ENCODE assay signal across 8 mouse cellular contexts in the genomic region with DNA sequence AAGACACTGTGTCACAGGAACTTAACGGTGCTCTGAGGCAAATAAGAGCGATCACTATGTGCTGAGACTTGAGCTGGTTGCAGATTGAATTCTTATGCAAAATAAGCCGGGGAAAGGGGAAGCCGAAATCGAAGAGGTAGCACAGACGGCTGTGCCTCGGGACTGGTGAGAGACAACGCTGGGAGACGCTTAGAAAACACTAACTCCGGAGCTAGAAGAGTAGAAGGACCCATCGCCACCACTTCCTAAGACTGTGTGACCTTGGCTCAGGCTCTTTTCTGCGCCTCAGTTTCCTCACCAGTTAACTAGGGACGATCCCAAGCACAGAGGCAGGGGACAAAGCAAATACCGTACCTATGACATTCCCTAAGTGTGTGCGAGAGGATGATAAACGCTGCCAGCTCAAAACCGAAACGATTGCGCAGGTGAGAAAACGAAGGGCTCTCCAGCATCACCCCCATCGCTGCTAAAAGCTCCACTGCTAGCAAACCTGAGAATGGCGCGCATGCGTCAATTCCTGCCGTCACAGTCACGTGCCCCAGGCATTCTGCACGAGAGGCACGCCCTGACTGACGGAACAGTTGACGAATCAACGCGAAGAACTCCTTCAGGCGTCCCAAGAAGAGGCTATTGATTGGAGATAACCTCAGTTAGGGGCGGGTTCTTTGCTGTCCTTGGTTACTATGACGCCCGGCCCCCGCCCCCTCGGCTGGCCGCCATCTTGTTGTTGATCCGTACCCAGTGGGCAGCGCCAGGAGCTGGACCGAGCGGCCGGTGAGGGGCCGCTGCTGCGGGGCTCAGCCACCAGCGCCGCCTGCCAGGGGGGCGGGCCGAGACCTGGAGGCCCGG. TPM values are rescaled to one million over a fixed set of nuclear protein-coding genes. Genes with fewer than 3 reads are reported as not detected.
A peak's percentile ranks its signal among the peaks of the same experiment; 100 is the strongest.
DNase-seq lines count a peak whose midpoint lies in the region; ATAC-seq lines count a peak whose summit lies in the region.

Ip6k1 (plus strand) TSS at position 580 of the 849 bp plus-strand sequence.

- peak; percentile 99 for ATAC-seq in megakaryocyte progenitor cell, adult 5-6 weeks (replicated peaks; ENCODE audit: poor library complexity)

- DNase-seq in adipocyte (ENCODE audit: low spot score), result peak; percentile 100
- peak; percentile 100 for DNase-seq in embryo, embryonic 10 days (ENCODE audit: low spot score)
- DNase-seq in gastrocnemius, postnatal 10 days, result peak; percentile 100
- DNase-seq in induced T-regulatory cell, adult 2 months (ENCODE audit: low read depth), result peak; percentile 100
- DNase-seq in left cerebral cortex, adult 9 months (ENCODE audit: low spot score in 2 of 2), result peak; percentile 100
- DNase-seq in right cerebral cortex, postnatal 14 days, result peak; percentile 100
- peak; percentile 100 for DNase-seq in urinary bladder, postnatal 36 days (ENCODE audit: low spot score in 2 of 2)

RNA-seq across cellular contexts. Expression of gene Ip6k1, which starts in this region (rescaled TPM):
- 10 to 100 TPM; 38.9 to 42.9 TPM for total RNA-seq in gastrocnemius, postnatal 10 days (2021)
- total RNA-seq in megakaryocyte progenitor cell, adult 5-6 weeks (2015), result 12.5 and 19.1 TPM in 2 replicates
- total RNA-seq in megakaryocyte progenitor cell, adult 5-6 weeks (2017), result 22.8 and 35.4 TPM in 2 replicates

Comparison
In these comparisons a context has a peak if more than half of its experiments do, and no peak if none do; other contexts are left out.
1. Peak in every context shown above with its lines: DNase-seq and ATAC-seq.